19 mouse cellular contexts compared by ENCODE assay signal in genomic region chr7:117503714-117504113, GRCm38 (mm10).
DNase-seq lines count a peak whose midpoint lies in the region; ATAC-seq lines count a peak whose summit lies in the region.
"Had no signal": no experiment of that assay in that cellular context is flagged by ENCODE, and none has a peak within 500 bp of the region (broad histone marks: within the 10 kb centered on the region; RNA-seq: fewer than 3 reads in every experiment).

No protein-coding gene starts in this region.

- peak; percentile 38 for DNase-seq in kidney, adult 18-20 months
- DNase-seq in kidney, postnatal 25 days = peak; percentile 36 to 58
- DNase-seq in kidney, postnatal 36 days = peak; percentile 37 to 50
- no peak for DNase-seq in liver
- DNase-seq: adrenal gland, postnatal 10 days; cerebellum, adult 11 months; cerebellum, adult 8-10 months; cerebellum, postnatal 14 days; embryo, embryonic 11 days; gastrocnemius, adult 2 months; gastrocnemius, postnatal 25 days had no signal

- H3K27ac ChIP-seq in kidney, embryonic 16.5 days (ENCODE audit: low read length) = no peak overlapping the region
- H3K27ac ChIP-seq in kidney, embryonic 15.5 days = no peak overlapping the region
- peak overlapping the region; percentile 63; the same call in 1 of the 2 replicates for H3K27ac ChIP-seq in limb, embryonic 15.5 days
- H3K27ac ChIP-seq: embryonic facial prominence, embryonic 15.5 days; forebrain, embryonic 10.5 days; gastrocnemius, adult 2 months had no signal

- 86% methylated on average over 9 of the region's 9 CpGs for WGBS in kidney, embryonic 16.5 days
- 81% methylated on average over 9 of the region's 9 CpGs for WGBS in kidney, embryonic 15.5 days
- WGBS in limb, embryonic 15.5 days = 30% methylated on average over 9 of the region's 9 CpGs

- no peak overlapping the region for H3K9ac ChIP-seq in kidney, embryonic 16.5 days (replicated peaks; ENCODE audit: low read length)
- no peak overlapping the region for H3K9ac ChIP-seq in kidney, embryonic 15.5 days
- H3K9ac ChIP-seq in limb, embryonic 15.5 days = no peak overlapping the region
- H3K9ac ChIP-seq: embryonic facial prominence, embryonic 15.5 days; heart, embryonic 12.5 days had no signal

- ATAC-seq in kidney, embryonic 16.5 days (ENCODE audit: low FRiP score, low TSS enrichment) = no peak
- no peak for ATAC-seq in kidney, embryonic 15.5 days (replicated peaks; ENCODE audit: low FRiP score)
- ATAC-seq in limb, embryonic 15.5 days (ENCODE audit: insufficient number of reproducible peaks, low FRiP score, low TSS enrichment, low read depth) = no peak
- ATAC-seq: forebrain, embryonic 14.5 days had no signal

- peaks cover 6% of the 10 kb centered on the region for H3K9me3 ChIP-seq in kidney, embryonic 16.5 days (ENCODE audit: low read length)
- 0 out of 2 replicates have a peak, but pooled peaks cover 4% of the 10 kb centered on the region for H3K9me3 ChIP-seq in kidney, embryonic 15.5 days (replicated peaks)
- no peaks in the 10 kb centered on the region for H3K9me3 ChIP-seq in limb, embryonic 15.5 days

- H3K4me3 ChIP-seq in kidney, embryonic 16.5 days (ENCODE audit: low read length) = no peak overlapping the region
- H3K4me3 ChIP-seq in kidney, embryonic 15.5 days (replicated peaks) = no peak overlapping the region
- no peak overlapping the region for H3K4me3 ChIP-seq in limb, embryonic 15.5 days
- H3K4me3 ChIP-seq: embryonic facial prominence, embryonic 15.5 days; erythroblast, embryonic 14.5 days; forebrain, embryonic 10.5 days; gastrocnemius, adult 2 months; heart, embryonic 12.5 days had no signal

- no peaks in the 10 kb centered on the region for H3K27me3 ChIP-seq in kidney, embryonic 16.5 days (ENCODE audit: insufficient read depth, low read length)
- H3K27me3 ChIP-seq in kidney, embryonic 15.5 days = no peaks in the 10 kb centered on the region
- H3K27me3 ChIP-seq in limb, embryonic 15.5 days = no peaks in the 10 kb centered on the region
- H3K27me3 ChIP-seq: embryonic facial prominence, embryonic 15.5 days; heart, embryonic 12.5 days had no signal

- H3K4me1 ChIP-seq in kidney, embryonic 16.5 days (ENCODE audit: insufficient read depth, low read length) = peaks cover 8% of the 10 kb centered on the region; the same call in 1 of the 2 replicates
- H3K4me1 ChIP-seq in kidney, embryonic 15.5 days = peaks cover 8% of the 10 kb centered on the region; the same call in 1 of the 2 replicates
- peaks cover 35% of the 10 kb centered on the region for H3K4me1 ChIP-seq in limb, embryonic 15.5 days

- H3K36me3 ChIP-seq in kidney, embryonic 16.5 days (ENCODE audit: insufficient read depth, low read length) = no peaks in the 10 kb centered on the region
- 0 out of 2 replicates have a peak, but pooled peaks cover 6% of the 10 kb centered on the region for H3K36me3 ChIP-seq in kidney, embryonic 15.5 days
- no peaks in the 10 kb centered on the region for H3K36me3 ChIP-seq in limb, embryonic 15.5 days
- H3K36me3 ChIP-seq: embryonic facial prominence, embryonic 15.5 days; heart, embryonic 12.5 days had no signal

- no peak overlapping the region for H3K4me2 ChIP-seq in kidney, embryonic 16.5 days (replicated peaks; ENCODE audit: low read depth, low read length)
- no peak overlapping the region for H3K4me2 ChIP-seq in kidney, embryonic 15.5 days
- H3K4me2 ChIP-seq in limb, embryonic 15.5 days = no peak overlapping the region
- H3K4me2 ChIP-seq: embryonic facial prominence, embryonic 15.5 days; heart, embryonic 12.5 days had no signal
